Mouse (Mus musculus) embryonic fibroblast, embryonic 13.5 days (primary cell): Measurements from ENCODE around the gene Pir. TPM values are rescaled to one million over a fixed set of nuclear protein-coding genes. Genes with fewer than 3 reads are reported as not detected.
A peak's percentile ranks its signal among the peaks of the same experiment; 100 is the strongest.

Source experiments
- H3K27ac ChIP-seq: 2 replicates; pipeline ENCODE4 v1.5.1; 2012; ENCODE audit warnings: low read length, control low read depth, inconsistent platforms; ENCODE audit not compliant: insufficient read depth
- H3K4me1 ChIP-seq: 2 replicates; pipeline ENCODE4 v1.6.1; 2011; ENCODE audit warnings: low read length; ENCODE audit not compliant: control insufficient read depth, insufficient read depth
- H3K4me3 ChIP-seq: 2 replicates; pipeline ENCODE4 v1.5.1; 2011; ENCODE audit warnings: mild to moderate bottlenecking, control low read depth, low read length; ENCODE audit not compliant: insufficient read depth
- CTCF ChIP-seq: IDR thresholded peaks from 2 replicates; pipeline ENCODE4 v1.5.1; 2011; ENCODE audit warnings: mild to moderate bottlenecking, control low read depth, low read length, moderate library complexity, borderline replicate concordance; ENCODE audit not compliant: insufficient read depth
- POLR2A ChIP-seq: IDR thresholded peaks from 2 replicates; pipeline ENCODE4 v1.6.1; 2011; ENCODE audit warnings: low read depth, mild to moderate bottlenecking, control low read depth, low read length, moderate library complexity
- polyA plus RNA-seq: library from polyadenylated mRNA; stranded (reverse); fragments of >200 nt; gene quantifications from 2 replicates; pipeline ENCODE4 v1.2.4, GENCODE M21; 2011; ENCODE audit warnings: low read depth; ENCODE audit not compliant: missing spikeins, insufficient read length

Pir gene
- polyA plus RNA-seq, 1 experiment: 11.8 TPM

- Histone ChIP-seq H3K4me3 (no peak overlapping the region), H3K4me1 (peaks cover 2% of the 10 kb centered on the region; the same call in 1 of the 2 replicates), H3K27ac (no peak overlapping the region; the same call in 1 of the 2 replicates)
- TF ChIP-seq CTCF (no peak), POLR2A (no peak)
Measured at GRCm38 (mm10) chrX:164323391-164323913, 54.3 kb downstream of the Pir start.

- Histone ChIP-seq H3K4me1 (no peaks in the 10 kb centered on the region; the same call in 1 of the 2 replicates), H3K4me3 (no peak overlapping the region), H3K27ac (no peak overlapping the region; the same call in 1 of the 2 replicates)
- TF ChIP-seq POLR2A (no peak), CTCF (no peak)
Measured at GRCm38 (mm10) chrX:164330351-164330750, 61.2 kb downstream of the Pir start.

DNA sequence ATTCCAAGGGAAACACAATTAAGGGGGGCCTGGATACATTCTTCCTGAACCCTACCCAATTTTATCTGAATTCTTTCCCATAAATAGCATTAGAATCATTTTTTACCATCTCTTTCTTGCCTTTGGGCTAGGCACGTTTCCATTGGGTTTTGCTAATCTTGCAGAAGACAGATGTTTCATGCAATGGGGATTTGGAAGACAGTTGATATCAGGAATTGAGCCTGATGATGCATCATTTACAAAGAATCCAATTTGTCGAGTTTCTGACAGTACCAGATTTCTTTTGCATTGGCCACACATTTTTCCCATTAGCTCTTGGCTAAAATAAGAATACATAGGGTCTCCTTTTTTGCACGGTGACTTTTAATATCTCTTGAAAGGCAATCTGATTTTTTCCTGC lies 61.6 kb downstream of the Pir start:
- Histone ChIP-seq H3K4me3 (no peak overlapping the region), H3K4me1 (no peaks in the 10 kb centered on the region; the same call in 1 of the 2 replicates), H3K27ac (no peak overlapping the region; the same call in 1 of the 2 replicates)
- TF ChIP-seq POLR2A (no peak), CTCF (no peak)

- Histone ChIP-seq H3K4me1 (no peaks in the 10 kb centered on the region), H3K27ac (no peak overlapping the region; the same call in 1 of the 2 replicates), H3K4me3 (no peak overlapping the region)
- TF ChIP-seq POLR2A (no peak), CTCF (no peak)
Measured at GRCm38 (mm10) chrX:164338591-164338990, 69.4 kb downstream of the Pir start.

GRCm38 (mm10) chrX:164345359-164345938 lies 76.3 kb downstream of the Pir start:
- TF ChIP-seq POLR2A (no peak), CTCF (no peak)
- Histone ChIP-seq H3K4me3 (no peak overlapping the region), H3K4me1 (no peaks in the 10 kb centered on the region), H3K27ac (no peak overlapping the region)

GRCm38 (mm10) chrX:164348937-164349336 lies 79.8 kb downstream of the Pir start:
- Histone ChIP-seq H3K4me1 (no peaks in the 10 kb centered on the region), H3K4me3 (no peak overlapping the region), H3K27ac (no peak overlapping the region)
- TF ChIP-seq CTCF (no peak), POLR2A (no peak)

DNA sequence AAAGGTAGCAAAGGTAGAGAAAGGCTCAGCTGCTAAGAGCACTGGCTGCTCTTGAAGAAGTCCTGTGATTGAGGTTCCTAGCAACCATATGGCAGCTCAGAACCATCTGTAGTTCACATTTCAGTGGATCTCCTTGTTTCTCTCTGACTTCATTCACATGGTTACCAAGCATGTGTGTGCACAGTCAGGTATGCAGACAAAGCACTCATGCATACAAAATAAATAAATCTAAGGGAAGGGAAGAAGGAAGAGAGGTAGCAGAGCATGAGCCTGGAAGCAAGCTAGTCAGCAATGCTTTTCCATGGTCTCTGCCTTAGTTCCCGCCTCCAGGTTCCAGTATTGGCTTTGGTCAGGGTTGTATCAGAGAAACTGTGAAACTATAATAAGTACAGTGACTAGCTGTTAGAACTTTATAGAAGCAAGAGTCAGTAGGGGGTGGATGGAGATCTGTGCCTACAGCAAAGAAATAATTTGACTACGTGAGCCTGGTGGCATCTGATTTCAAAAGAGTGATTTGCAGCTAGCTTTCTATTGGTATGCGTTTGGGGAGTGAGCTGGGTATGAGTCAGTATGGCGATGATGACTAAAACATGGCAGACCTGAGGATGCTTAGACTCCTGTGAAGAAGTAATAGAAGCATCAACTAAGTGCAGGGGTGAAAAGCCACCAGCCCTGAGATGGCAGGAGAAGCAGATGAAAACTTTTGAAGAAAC lies 96.1 kb downstream of the Pir start:
- H3K27ac ChIP-seq: peak overlapping the region; percentile 65
- TF ChIP-seq CTCF (no peak), POLR2A (no peak)
- H3K4me1 ChIP-seq: no peaks in the 10 kb centered on the region
- H3K4me3 ChIP-seq: no peak overlapping the region

GRCm38 (mm10) chrX:164370576-164370975 lies 101.4 kb downstream of the Pir start:
- no peak for TF ChIP-seq CTCF
- no peak for TF ChIP-seq POLR2A
- no peak overlapping the region for H3K27ac ChIP-seq
- no peak overlapping the region for H3K4me3 ChIP-seq
- H3K4me1 ChIP-seq: peaks cover 3% of the 10 kb centered on the region; the same call in 1 of the 2 replicates

GRCm38 (mm10) chrX:164373081-164373480 lies 103.9 kb downstream of the Pir start, which contains the start of gene Vegfd:
Gene Vegfd, plus strand, starts transcription at chrX:164373378.
- H3K4me3 ChIP-seq: peak within 1 kb of the TSS; percentile 34
- H3K4me1 ChIP-seq: peaks cover 3% of the 10 kb centered on the region; the same call in 1 of the 2 replicates
- TF ChIP-seq CTCF: no peak
- TF ChIP-seq POLR2A: no peak
- H3K27ac ChIP-seq: peak within 1 kb of the TSS; percentile 99

GRCm38 (mm10) chrX:164374586-164374985 lies 105.4 kb downstream of the Pir start:
- no peak for TF ChIP-seq POLR2A
- no peak for TF ChIP-seq CTCF
- peaks cover 9% of the 10 kb centered on the region; the same call in 1 of the 2 replicates for H3K4me1 ChIP-seq
- peak overlapping the region; percentile 99 for H3K27ac ChIP-seq
- peak overlapping the region; percentile 16 for H3K4me3 ChIP-seq
